Mouse (Mus musculus): Measurements from ENCODE around the gene 4921509C19Rik. TPM values are rescaled to one million over a fixed set of nuclear protein-coding genes. Genes with fewer than 3 reads are reported as not detected.
"Not testable (repeated sequence)": the region's sequence is repeated elsewhere in the genome, so short reads cannot be mapped to it uniquely, and the experiment has no call there.

The 4921509C19Rik gene
- total RNA-seq (2021), result not detected

GRCm38 (mm10) chr2:151476053-151476452, at the start of gene 4921509C19Rik:
4921509C19Rik (minus strand) TSS chr2:151476153.
- intact Hi-C loops (cut with DNase I); DNase-seq: not testable (repeated sequence)

GRCm38 (mm10) chr2:151525520-151525919, 49.6 kb upstream of the 4921509C19Rik start:
- intact Hi-C loops (cut with DNase I), result no loop called here
- DNase-seq, result no peak

- peak in 1 of 2 experiments; percentile 41 for DNase-seq
- intact Hi-C loops (cut with DNase I), result no loop called here
Measured at GRCm38 (mm10) chr2:151524324-151525041, 48.5 kb upstream of the 4921509C19Rik start.

- DNase-seq, result no peak
- intact Hi-C loops (cut with DNase I), result no loop called here
Measured at GRCm38 (mm10) chr2:151519000-151519399, 43.0 kb upstream of the 4921509C19Rik start.

- intact Hi-C loops (cut with DNase I), result loop anchor here (5.0 kb wide), 1 partner anchor 169 kb away; no protein-coding TSS in a partner anchor
- DNase-seq, result no peak
Measured at GRCm38 (mm10) chr2:151513525-151514285, 37.8 kb upstream of the 4921509C19Rik start.

- intact Hi-C loops (cut with DNase I), result loop anchor here (5.0 kb wide), 1 partner anchor 170 kb away; no protein-coding TSS in a partner anchor
- peak; percentile 69 to 76 for DNase-seq
Measured at GRCm38 (mm10) chr2:151512199-151512598, 36.2 kb upstream of the 4921509C19Rik start.

GRCm38 (mm10) chr2:151504226-151504625, 28.3 kb upstream of the 4921509C19Rik start:
- no peak for DNase-seq
- intact Hi-C loops (cut with DNase I), result no loop called here

- intact Hi-C loops (cut with DNase I), result no loop called here
- DNase-seq, result no peak
Measured at GRCm38 (mm10) chr2:151500442-151501007, 24.6 kb upstream of the 4921509C19Rik start.

GRCm38 (mm10) chr2:151498358-151498757, 22.4 kb upstream of the 4921509C19Rik start:
- DNase-seq, result no peak
- intact Hi-C loops (cut with DNase I), result loop anchor here (10.0 kb wide), 1 partner anchor 366 kb away; no protein-coding TSS in a partner anchor

GRCm38 (mm10) chr2:151494035-151494803, 18.3 kb upstream of the 4921509C19Rik start, which contains the start of gene Nsfl1c:
Nsfl1c (plus strand) TSS chr2:151494182.
- peak; percentile 96 to 98 for DNase-seq
- intact Hi-C loops (cut with DNase I), result loop anchor here (1.0 to 10.0 kb wide), 4 partner anchors 49 to 371 kb away; no protein-coding TSS in a partner anchor

- no peak for DNase-seq
- intact Hi-C loops (cut with DNase I), result no loop called here
Measured at GRCm38 (mm10) chr2:151486496-151486895, 10.5 kb upstream of the 4921509C19Rik start.

- DNase-seq; intact Hi-C loops (cut with DNase I): not testable (repeated sequence)
Measured at GRCm38 (mm10) chr2:151434971-151435370, 41.0 kb downstream of the 4921509C19Rik start.

GRCm38 (mm10) chr2:151434203-151434602, 41.8 kb downstream of the 4921509C19Rik start:
- peak in 1 of 2 experiments; percentile 8 for DNase-seq
- intact Hi-C loops (cut with DNase I), result not testable (repeated sequence)

Other genes starting within 250 kb of the 4921509C19Rik start
- 100 to 1,000 TPM in 1 of 2 experiments, 10 to 100 TPM in 1; 93.3 to 102 TPM for gene Nsfl1c, start 18.0 kb upstream of the 4921509C19Rik start, total RNA-seq (2021)
- gene Fkbp1a, start 66.3 kb upstream of the 4921509C19Rik start, total RNA-seq (2021), result 100 to 1,000 TPM; 377 to 378 TPM
- gene Sdcbp2, start 96.5 kb upstream of the 4921509C19Rik start, total RNA-seq (2021), result 1 to 10 TPM; 1.6 to 3.2 TPM
- 1 to 10 TPM; 2.3 to 3.1 TPM for gene Snph, start 156.4 kb upstream of the 4921509C19Rik start, total RNA-seq (2021)
- gene Rad21l, start 192.4 kb upstream of the 4921509C19Rik start, total RNA-seq (2021), result not detected
- 1 to 10 TPM; 3.1 to 4.5 TPM for gene Tmem74b, start 225.9 kb upstream of the 4921509C19Rik start, total RNA-seq (2021)

Data from heart, postnatal 10 days (tissue).